Comparison of ENCODE assay signal across 23 mouse cellular contexts in the genomic region with DNA sequence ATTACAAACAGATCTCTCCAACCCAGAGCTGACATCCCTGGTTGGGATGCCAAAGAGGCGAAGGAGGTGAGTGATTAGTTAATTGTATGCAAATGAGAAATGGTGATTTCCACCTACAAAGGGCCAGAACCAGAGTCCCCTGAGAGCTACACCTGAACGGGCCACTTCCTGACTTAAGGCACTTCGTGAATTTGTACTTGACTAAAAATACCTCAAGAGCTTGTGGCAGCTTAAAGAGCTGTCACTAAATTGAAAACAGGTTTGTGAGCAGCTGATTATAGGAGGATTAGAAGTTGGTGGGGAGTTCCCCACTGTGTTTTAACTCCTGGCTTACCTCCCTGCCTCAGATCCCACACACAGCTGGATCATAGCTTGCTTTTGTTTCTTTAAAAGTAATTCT.
DNase-seq lines count a peak whose midpoint lies in the region; ATAC-seq lines count a peak whose summit lies in the region.
"Had no signal": no experiment of that assay in that cellular context is flagged by ENCODE, and none has a peak within 500 bp of the region (broad histone marks: within the 10 kb centered on the region; RNA-seq: fewer than 3 reads in every experiment).

No protein-coding gene starts in this region.

- no peak overlapping the region for H3K4me3 ChIP-seq in embryonic facial prominence, embryonic 11.5 days (ENCODE audit: low read depth, low read length)
- H3K4me3 ChIP-seq in embryonic facial prominence, embryonic 10.5 days, result no peak overlapping the region
- no peak overlapping the region for H3K4me3 ChIP-seq in heart, embryonic 16.5 days (ENCODE audit: low read length)
- no peak overlapping the region for H3K4me3 ChIP-seq in midbrain, embryonic 13.5 days (replicated peaks)
- H3K4me3 ChIP-seq: erythroblast, embryonic 14.5 days; forebrain, embryonic 15.5 days; hindbrain, embryonic 13.5 days; kidney, embryonic 15.5 days; lung, embryonic 15.5 days; neural tube, embryonic 12.5 days; stomach, embryonic 15.5 days had no signal

- H3K9ac ChIP-seq in embryonic facial prominence, embryonic 11.5 days (replicated peaks; ENCODE audit: low read length), result no peak overlapping the region
- no peak overlapping the region for H3K9ac ChIP-seq in heart, embryonic 16.5 days (ENCODE audit: low read length)
- no peak overlapping the region for H3K9ac ChIP-seq in midbrain, embryonic 13.5 days (replicated peaks)
- H3K9ac ChIP-seq: forebrain, embryonic 15.5 days; hindbrain, embryonic 13.5 days; kidney, embryonic 15.5 days; lung, embryonic 15.5 days; neural tube, embryonic 12.5 days; stomach, embryonic 15.5 days had no signal

- peak; percentile 48 for DNase-seq in embryonic facial prominence, embryonic 11.5 days (ENCODE audit: low spot score)
- DNase-seq in embryonic facial prominence, embryonic 10.5 days (ENCODE audit: low spot score), result no peak
- no peak for DNase-seq in heart, adult 8-10 months (ENCODE audit: low spot score)
- peak; percentile 64 to 70 for DNase-seq in B cell, adult 2 months
- peak; percentile 42 for DNase-seq in hindlimb bud, embryonic 11.5 days (ENCODE audit: extremely low spot score, low read depth, low spot score)
- no peak for DNase-seq in kidney, postnatal 14 days
- DNase-seq: adrenal gland, postnatal 10 days; cerebellum, adult 11 months; cerebellum, postnatal 14 days; embryo, embryonic 11 days; layer of hippocampus, postnatal 36 days; right cerebral cortex, postnatal 4 days had no signal

- H3K9me3 ChIP-seq in embryonic facial prominence, embryonic 11.5 days (replicated peaks; ENCODE audit: control insufficient read depth, low read length), result no peaks in the 10 kb centered on the region
- H3K9me3 ChIP-seq in embryonic facial prominence, embryonic 10.5 days, result no peaks in the 10 kb centered on the region; the same call in 1 of the 2 replicates
- 0 out of 2 replicates have a peak, but pooled peaks cover 2% of the 10 kb centered on the region for H3K9me3 ChIP-seq in heart, embryonic 16.5 days (replicated peaks; ENCODE audit: control insufficient read depth, low read length)
- no peaks in the 10 kb centered on the region for H3K9me3 ChIP-seq in midbrain, embryonic 13.5 days
- H3K9me3 ChIP-seq: forebrain, embryonic 15.5 days; hindbrain, embryonic 13.5 days; kidney, embryonic 15.5 days; lung, embryonic 15.5 days; neural tube, embryonic 12.5 days; stomach, embryonic 15.5 days had no signal

- no peaks in the 10 kb centered on the region for H3K27me3 ChIP-seq in embryonic facial prominence, embryonic 11.5 days (ENCODE audit: control insufficient read depth, insufficient read depth, low read length)
- H3K27me3 ChIP-seq in embryonic facial prominence, embryonic 10.5 days (replicated peaks; ENCODE audit: low read depth, poor library complexity, severe bottlenecking), result no peaks in the 10 kb centered on the region
- H3K27me3 ChIP-seq in heart, embryonic 16.5 days (ENCODE audit: control insufficient read depth, insufficient read depth, low read length), result no peaks in the 10 kb centered on the region
- no peaks in the 10 kb centered on the region for H3K27me3 ChIP-seq in midbrain, embryonic 13.5 days
- H3K27me3 ChIP-seq: forebrain, embryonic 15.5 days; hindbrain, embryonic 13.5 days; kidney, embryonic 15.5 days; lung, embryonic 15.5 days; neural tube, embryonic 12.5 days; stomach, embryonic 15.5 days had no signal

- WGBS in embryonic facial prominence, embryonic 11.5 days, result 26% methylated on average over 3 of the region's 3 CpGs
- WGBS in embryonic facial prominence, embryonic 10.5 days, result 28% methylated on average over 3 of the region's 3 CpGs
- 21% methylated on average over 3 of the region's 3 CpGs for WGBS in heart, embryonic 16.5 days
- 44% methylated on average over 3 of the region's 3 CpGs for WGBS in midbrain, embryonic 13.5 days

- H3K4me2 ChIP-seq in embryonic facial prominence, embryonic 11.5 days (ENCODE audit: low read depth, low read length), result no peak overlapping the region
- 0 out of 2 replicates have a peak overlapping the region, but pooled peaks have one; percentile 2 for H3K4me2 ChIP-seq in heart, embryonic 16.5 days (ENCODE audit: low read depth, low read length)
- H3K4me2 ChIP-seq in midbrain, embryonic 13.5 days (replicated peaks), result no peak overlapping the region
- H3K4me2 ChIP-seq: forebrain, embryonic 15.5 days; hindbrain, embryonic 13.5 days; kidney, embryonic 15.5 days; liver, embryonic 11.5 days; lung, embryonic 15.5 days; neural tube, embryonic 12.5 days; stomach, embryonic 15.5 days had no signal

- no peak for ATAC-seq in embryonic facial prominence, embryonic 11.5 days (replicated peaks; ENCODE audit: insufficient number of reproducible peaks, low FRiP score, low TSS enrichment, low read depth)
- no peak for ATAC-seq in heart, embryonic 16.5 days (replicated peaks; ENCODE audit: extremely low read depth, insufficient read depth, low FRiP score)
- ATAC-seq in midbrain, embryonic 13.5 days, result no peak
- ATAC-seq: forebrain, embryonic 15.5 days; intestine, embryonic 16.5 days had no signal

- no peaks in the 10 kb centered on the region for H3K36me3 ChIP-seq in embryonic facial prominence, embryonic 11.5 days (replicated peaks; ENCODE audit: control insufficient read depth, insufficient read depth, low read depth, low read length)
- H3K36me3 ChIP-seq in embryonic facial prominence, embryonic 10.5 days (replicated peaks), result no peaks in the 10 kb centered on the region
- H3K36me3 ChIP-seq in heart, embryonic 16.5 days (ENCODE audit: control insufficient read depth, insufficient read depth), result no peaks in the 10 kb centered on the region
- no peaks in the 10 kb centered on the region for H3K36me3 ChIP-seq in midbrain, embryonic 13.5 days
- H3K36me3 ChIP-seq: forebrain, embryonic 15.5 days; hindbrain, embryonic 13.5 days; kidney, embryonic 15.5 days; lung, embryonic 15.5 days; neural tube, embryonic 12.5 days; stomach, embryonic 15.5 days had no signal

- no peak overlapping the region for H3K27ac ChIP-seq in embryonic facial prominence, embryonic 11.5 days (replicated peaks; ENCODE audit: low read depth, low read length)
- H3K27ac ChIP-seq in embryonic facial prominence, embryonic 10.5 days (replicated peaks), result no peak overlapping the region
- 0 out of 2 replicates have a peak overlapping the region, but pooled peaks have one; percentile 29 for H3K27ac ChIP-seq in heart, embryonic 16.5 days (ENCODE audit: low read length)
- no peak overlapping the region for H3K27ac ChIP-seq in midbrain, embryonic 13.5 days
- H3K27ac ChIP-seq: forebrain, embryonic 15.5 days; hindbrain, embryonic 13.5 days; kidney, embryonic 15.5 days; lung, embryonic 15.5 days; neural tube, embryonic 12.5 days; stomach, embryonic 15.5 days had no signal

- no peaks in the 10 kb centered on the region for H3K4me1 ChIP-seq in embryonic facial prominence, embryonic 11.5 days (ENCODE audit: control insufficient read depth, insufficient read depth, low read length)
- H3K4me1 ChIP-seq in embryonic facial prominence, embryonic 10.5 days, result peaks cover 8% of the 10 kb centered on the region
- peaks cover 27% of the 10 kb centered on the region for H3K4me1 ChIP-seq in heart, embryonic 16.5 days (ENCODE audit: control insufficient read depth, insufficient read depth, low read length)
- no peaks in the 10 kb centered on the region for H3K4me1 ChIP-seq in midbrain, embryonic 13.5 days (replicated peaks)
- H3K4me1 ChIP-seq: hindbrain, embryonic 13.5 days; lung, embryonic 15.5 days; neural tube, embryonic 12.5 days; stomach, embryonic 15.5 days had no signal

Comparison
In these comparisons a context has a peak if more than half of its experiments do, and no peak if none do; other contexts are left out.
1. DNase-seq: peak in embryonic facial prominence, embryonic 11.5 days (single experiment), B cell, adult 2 months (2 of 2) and hindlimb bud, embryonic 11.5 days (single experiment); none in embryonic facial prominence, embryonic 10.5 days (single experiment), heart, adult 8-10 months (single experiment) and kidney, postnatal 14 days (single experiment).